Mouse (Mus musculus): ENCODE results near the gene Porcn. TPM values are rescaled to one million over a fixed set of nuclear protein-coding genes. Genes with fewer than 3 reads are reported as not detected.
A peak's percentile ranks its signal among the peaks of the same experiment; 100 is the strongest.

The Porcn gene
- polyA plus RNA-seq, 1 experiment from 2014 or later: 11.3 TPM

- Histone ChIP-seq H3K4me3 (replicated peaks) (no peak overlapping the region), H3K36me3 (no peaks in the 10 kb centered on the region), H3K27ac (no peak overlapping the region), H3K9me3 (no peaks in the 10 kb centered on the region), H3K4me1 (no peaks in the 10 kb centered on the region), H3K27me3 (replicated peaks) (no peaks in the 10 kb centered on the region), H3K4me2 (no peak overlapping the region), H3K9ac (no peak overlapping the region)
- no peak for ATAC-seq (ENCODE audit: insufficient read depth, low FRiP score, low read depth)
- WGBS: 83% methylated on average over 7 of the region's 7 CpGs
These were observed 17.1 kb upstream of the Porcn start for GRCm38 (mm10) chrX:8223473-8223872.

GRCm38 (mm10) chrX:8222678-8223421 lies 16.5 kb upstream of the Porcn start:
- H3K27me3 ChIP-seq (replicated peaks): no peaks in the 10 kb centered on the region
- H3K4me2 ChIP-seq: no peak overlapping the region
- no peak overlapping the region for H3K27ac ChIP-seq
- no peaks in the 10 kb centered on the region for H3K4me1 ChIP-seq
- H3K9ac ChIP-seq: no peak overlapping the region
- no peaks in the 10 kb centered on the region for H3K36me3 ChIP-seq
- 56% methylated on average over 7 of the region's 7 CpGs for WGBS
- H3K9me3 ChIP-seq: no peaks in the 10 kb centered on the region
- ATAC-seq (ENCODE audit: insufficient read depth, low FRiP score, low read depth): no peak
- H3K4me3 ChIP-seq (replicated peaks): no peak overlapping the region

- no peak overlapping the region for H3K4me2 ChIP-seq
- no peaks in the 10 kb centered on the region for H3K27me3 ChIP-seq (replicated peaks)
- no peaks in the 10 kb centered on the region for H3K9me3 ChIP-seq
- H3K36me3 ChIP-seq: no peaks in the 10 kb centered on the region
- no peak overlapping the region for H3K9ac ChIP-seq
- H3K27ac ChIP-seq: no peak overlapping the region
- WGBS: 58% methylated on average over 3 of the region's 3 CpGs
- no peaks in the 10 kb centered on the region for H3K4me1 ChIP-seq
- ATAC-seq (ENCODE audit: insufficient read depth, low FRiP score, low read depth): no peak
- no peak overlapping the region for H3K4me3 ChIP-seq (replicated peaks)
These were observed 16.0 kb upstream of the Porcn start for GRCm38 (mm10) chrX:8222296-8222677.

GRCm38 (mm10) chrX:8219651-8220050 lies 13.3 kb upstream of the Porcn start:
- Histone ChIP-seq H3K27me3 (replicated peaks) (no peaks in the 10 kb centered on the region), H3K4me2 (no peak overlapping the region), H3K27ac (no peak overlapping the region), H3K4me1 (no peaks in the 10 kb centered on the region), H3K9me3 (no peaks in the 10 kb centered on the region), H3K36me3 (no peaks in the 10 kb centered on the region), H3K4me3 (replicated peaks) (no peak overlapping the region), H3K9ac (no peak overlapping the region)
- no peak for ATAC-seq (ENCODE audit: insufficient read depth, low FRiP score, low read depth)
- WGBS: 37% methylated on average over 8 of the region's 8 CpGs

- Histone ChIP-seq H3K27ac (no peak overlapping the region), H3K4me3 (replicated peaks) (no peak overlapping the region), H3K4me1 (no peaks in the 10 kb centered on the region), H3K27me3 (replicated peaks) (no peaks in the 10 kb centered on the region), H3K4me2 (no peak overlapping the region), H3K36me3 (no peaks in the 10 kb centered on the region), H3K9me3 (no peaks in the 10 kb centered on the region), H3K9ac (no peak overlapping the region)
- no peak for ATAC-seq (ENCODE audit: insufficient read depth, low FRiP score, low read depth)
- 43% methylated on average over 2 of the region's 2 CpGs for WGBS
These were observed 11.8 kb upstream of the Porcn start for GRCm38 (mm10) chrX:8218114-8218513.

- Histone ChIP-seq H3K27me3 (replicated peaks) (no peaks in the 10 kb centered on the region), H3K9ac (no peak overlapping the region), H3K4me2 (no peak overlapping the region), H3K36me3 (no peaks in the 10 kb centered on the region), H3K4me3 (replicated peaks) (no peak overlapping the region), H3K4me1 (no peaks in the 10 kb centered on the region), H3K9me3 (no peaks in the 10 kb centered on the region), H3K27ac (no peak overlapping the region)
- ATAC-seq (ENCODE audit: insufficient read depth, low FRiP score, low read depth): no peak
- WGBS: 54% methylated on average over 6 of the region's 6 CpGs
These were observed 11.1 kb upstream of the Porcn start for GRCm38 (mm10) chrX:8217383-8217782.

GRCm38 (mm10) chrX:8211490-8212207 lies 5.3 kb upstream of the Porcn start:
- no peaks in the 10 kb centered on the region for H3K27me3 ChIP-seq (replicated peaks)
- WGBS: 75% methylated on average over 7 of the region's 7 CpGs
- ATAC-seq (ENCODE audit: insufficient read depth, low FRiP score, low read depth): no peak

GRCm38 (mm10) chrX:8209720-8210119 lies 3.4 kb upstream of the Porcn start:
- Histone ChIP-seq H3K27me3 (replicated peaks) (no peaks in the 10 kb centered on the region), H3K9ac (no peak overlapping the region), H3K4me3 (replicated peaks) (no peak overlapping the region), H3K9me3 (no peaks in the 10 kb centered on the region), H3K4me2 (no peak overlapping the region), H3K4me1 (no peaks in the 10 kb centered on the region), H3K27ac (no peak overlapping the region), H3K36me3 (no peaks in the 10 kb centered on the region)
- 49% methylated on average over 2 of the region's 2 CpGs for WGBS
- no peak for ATAC-seq (ENCODE audit: insufficient read depth, low FRiP score, low read depth)

More at GRCm38 (mm10) chrX:8211490-8212207, 5.3 kb upstream of the Porcn start:
- no peaks in the 10 kb centered on the region for H3K9me3 ChIP-seq
- H3K36me3 ChIP-seq: no peaks in the 10 kb centered on the region
- no peaks in the 10 kb centered on the region for H3K4me1 ChIP-seq
- H3K27ac ChIP-seq: no peak overlapping the region
- no peak overlapping the region for H3K4me2 ChIP-seq
- H3K9ac ChIP-seq: no peak overlapping the region
- H3K4me3 ChIP-seq (replicated peaks): no peak overlapping the region

GRCm38 (mm10) chrX:8207224-8207623 lies 899 bp upstream of the Porcn start:
- peak overlapping the region; percentile 59; the same call in 1 of the 2 replicates for H3K4me2 ChIP-seq
- no peak for ATAC-seq (ENCODE audit: insufficient read depth, low FRiP score, low read depth)

GRCm38 (mm10) chrX:8206694-8207197 lies 421 bp upstream of the Porcn start:
- Histone ChIP-seq H3K36me3 (no peaks in the 10 kb centered on the region), H3K27me3 (replicated peaks) (no peaks in the 10 kb centered on the region), H3K4me3 (replicated peaks) (peak overlapping the region; percentile 53), H3K9me3 (no peaks in the 10 kb centered on the region), H3K9ac (no peak overlapping the region), H3K4me2 (peak overlapping the region; percentile 59), H3K4me1 (no peaks in the 10 kb centered on the region), H3K27ac (peak overlapping the region; percentile 59; the same call in 1 of the 2 replicates)
- ATAC-seq (ENCODE audit: insufficient read depth, low FRiP score, low read depth): peak; percentile 28; the same call in 1 of the 2 replicates
- 16% methylated on average over 11 of the region's 11 CpGs for WGBS

More at GRCm38 (mm10) chrX:8207224-8207623, 899 bp upstream of the Porcn start:
- Histone ChIP-seq H3K9me3 (no peaks in the 10 kb centered on the region), H3K36me3 (no peaks in the 10 kb centered on the region), H3K27me3 (replicated peaks) (no peaks in the 10 kb centered on the region), H3K27ac (no peak overlapping the region), H3K4me3 (replicated peaks) (no peak overlapping the region), H3K9ac (no peak overlapping the region), H3K4me1 (no peaks in the 10 kb centered on the region)
- 23% methylated on average over 4 of the region's 4 CpGs for WGBS

GRCm38 (mm10) chrX:8205551-8205950 lies 774 bp downstream of the Porcn start:
- ATAC-seq (ENCODE audit: insufficient read depth, low FRiP score, low read depth): no peak
- Histone ChIP-seq H3K27ac (no peak overlapping the region), H3K9ac (no peak overlapping the region), H3K27me3 (replicated peaks) (no peaks in the 10 kb centered on the region), H3K4me1 (no peaks in the 10 kb centered on the region), H3K4me3 (replicated peaks) (peak overlapping the region; percentile 53), H3K4me2 (peak overlapping the region; percentile 59), H3K36me3 (no peaks in the 10 kb centered on the region), H3K9me3 (no peaks in the 10 kb centered on the region)
- WGBS: 36% methylated on average over 7 of the region's 7 CpGs

- no peak overlapping the region for H3K27ac ChIP-seq
- H3K27me3 ChIP-seq (replicated peaks): no peaks in the 10 kb centered on the region
- no peak overlapping the region for H3K9ac ChIP-seq
- H3K9me3 ChIP-seq: no peaks in the 10 kb centered on the region
- no peak for ATAC-seq (ENCODE audit: insufficient read depth, low FRiP score, low read depth)
- H3K4me2 ChIP-seq: no peak overlapping the region
- no peaks in the 10 kb centered on the region for H3K36me3 ChIP-seq
- no peaks in the 10 kb centered on the region for H3K4me1 ChIP-seq
- WGBS: 76% methylated on average over 4 of the region's 4 CpGs
- no peak overlapping the region for H3K4me3 ChIP-seq (replicated peaks)
These were observed 1.2 kb downstream of the Porcn start for GRCm38 (mm10) chrX:8205088-8205487.

Data from stomach, embryonic 15.5 days (tissue).